Mouse (Mus musculus) left cerebral cortex, postnatal 36 days (tissue): ENCODE data around the gene B4galt1. TPM values are rescaled to one million over a fixed set of nuclear protein-coding genes. Genes with fewer than 3 reads are reported as not detected.

Experiments used
- DNase-seq, 2 experiments: peaks; one replicate each; pipeline ENCODE4 v3.0.0; 2021 to 2022; ENCODE audit warnings: low spot score in 2 of 2, mixed read lengths in 1 of 2
- intact Hi-C: fragments of 180-260 bp; cut with DNase I; formaldehyde crosslinking; loops from one replicate; pipeline ENCODE4 v1.15.1; 2025
- total RNA-seq, 2 experiments: library from RNA; stranded (reverse); gene quantifications; 2 replicates each; pipeline ENCODE4 v1.2.3; 2021

B4galt1 gene
- total RNA-seq, 2 experiments from 2014 or later: 4.1 to 5.1 TPM

DNA sequence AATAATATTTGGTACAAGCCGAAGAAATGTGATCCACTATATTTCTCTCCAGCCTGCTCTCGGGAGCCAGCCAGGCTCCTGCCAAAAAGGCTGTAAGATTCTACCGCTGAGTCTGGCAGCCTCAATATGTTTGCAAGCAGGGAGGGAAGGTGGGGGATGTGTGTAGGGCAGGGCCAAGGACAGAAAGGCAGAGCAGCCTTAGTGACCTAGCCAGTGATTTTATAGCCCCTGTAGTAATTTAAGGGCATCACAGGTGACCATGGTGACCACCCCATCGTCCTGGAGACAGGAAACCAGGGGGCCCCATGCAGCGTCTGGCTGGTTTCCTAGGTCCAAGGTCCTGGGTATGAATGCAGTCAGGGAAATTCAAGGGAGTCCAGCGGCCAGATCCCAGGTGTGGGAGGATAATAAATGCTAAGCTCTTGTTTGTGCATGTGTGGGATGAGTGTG lies 20.4 kb upstream of the B4galt1 start:
- intact Hi-C loops: no loop called here
- no peak for DNase-seq

DNA sequence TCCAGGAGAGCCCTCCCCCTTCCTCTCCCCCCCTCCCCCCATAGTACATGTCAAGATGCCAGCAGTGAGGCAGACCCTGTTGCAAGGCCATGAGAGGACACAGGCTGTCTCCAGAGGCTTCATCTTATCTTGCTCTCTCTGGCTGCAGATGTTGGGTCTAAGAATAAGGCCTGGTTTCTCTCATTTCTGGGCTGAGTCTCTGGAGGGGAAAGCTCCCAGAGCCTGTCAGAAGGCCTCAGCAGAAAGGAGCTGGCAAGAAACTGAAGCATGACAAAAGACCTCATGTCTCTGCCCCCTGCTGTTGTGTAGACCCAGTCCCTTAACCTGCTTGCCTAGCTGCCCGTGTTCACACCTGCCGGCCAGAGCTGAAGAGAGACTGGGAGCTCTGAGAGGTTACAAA lies 19.5 kb upstream of the B4galt1 start:
- intact Hi-C loops: no loop called here

DNA sequence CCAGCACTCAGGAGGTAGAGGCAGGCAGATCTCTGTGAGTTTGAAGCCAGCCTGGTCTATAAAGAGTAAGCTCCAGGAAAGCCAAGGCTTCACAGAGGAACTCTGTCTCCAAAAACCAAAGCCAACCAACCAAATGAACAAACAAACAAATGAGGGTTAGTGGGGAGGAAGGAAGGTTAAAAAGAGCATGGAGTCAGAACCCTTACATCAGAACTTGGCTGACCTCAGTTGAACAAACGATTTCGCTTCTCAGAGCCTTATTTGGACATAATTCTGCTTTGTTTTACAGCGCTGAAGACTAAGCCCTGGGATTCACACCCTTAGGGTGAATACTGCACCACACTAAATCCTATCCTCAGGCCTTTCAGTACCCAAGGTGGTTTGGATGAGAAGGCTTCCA lies 18.3 kb upstream of the B4galt1 start:
- intact Hi-C loops: no loop called here
- DNase-seq: no peak

More for the DNA sequence above, 19.5 kb upstream of the B4galt1 start:
- no peak for DNase-seq

DNA sequence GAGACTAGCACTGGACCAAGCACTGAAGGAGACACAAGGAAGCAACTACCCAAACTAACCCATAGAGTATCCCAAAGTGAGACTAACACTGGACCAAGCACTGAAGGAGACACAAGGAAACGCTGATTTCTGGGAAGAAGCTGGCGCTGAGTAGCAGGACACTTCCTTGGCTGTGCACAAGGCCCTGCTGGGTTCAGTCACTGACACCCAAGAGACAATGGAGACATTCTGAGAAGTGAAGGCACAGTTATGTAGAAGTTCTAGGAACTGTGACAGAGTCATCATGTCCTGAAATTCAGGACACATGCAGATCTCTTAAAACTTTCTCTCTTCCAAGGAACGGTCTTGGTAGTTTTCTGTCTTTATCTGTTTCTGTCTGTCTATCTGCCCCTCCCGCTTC lies 16.4 kb upstream of the B4galt1 start:
- no peak for DNase-seq
- intact Hi-C loops: no loop called here

DNA sequence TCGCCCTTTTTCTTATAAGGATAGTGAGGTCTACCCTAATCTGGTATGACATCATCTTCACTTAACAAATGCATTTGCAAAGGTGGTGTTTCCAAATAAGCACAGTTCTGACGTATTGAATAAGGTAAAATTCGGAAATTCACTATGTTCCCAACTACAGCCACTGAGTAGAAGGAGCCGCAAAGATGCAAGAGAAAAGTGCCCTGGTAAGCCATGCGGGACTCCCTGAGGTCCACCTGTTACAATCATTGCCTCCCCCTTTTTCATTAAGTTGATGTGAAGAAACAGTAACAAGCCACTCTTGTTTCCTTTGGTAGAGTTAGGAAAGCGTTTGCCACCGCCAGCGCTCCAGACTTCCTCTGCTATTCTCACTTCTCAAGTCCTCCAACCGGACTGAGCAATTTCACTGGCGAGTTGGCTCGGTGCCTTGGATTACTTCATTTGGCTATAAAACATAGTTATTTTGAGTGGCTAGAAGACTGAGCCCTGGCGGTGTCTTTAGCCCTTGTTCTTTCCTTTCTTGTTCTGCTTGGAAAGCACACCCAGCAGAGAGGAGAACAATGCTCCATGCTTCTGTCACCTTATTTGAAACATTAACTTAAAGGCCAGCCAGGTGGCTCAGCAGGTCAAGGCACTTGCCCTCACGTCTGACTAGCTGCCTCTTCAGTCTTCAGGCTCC lies 14.9 kb upstream of the B4galt1 start:
- intact Hi-C loops: no loop called here

DNA sequence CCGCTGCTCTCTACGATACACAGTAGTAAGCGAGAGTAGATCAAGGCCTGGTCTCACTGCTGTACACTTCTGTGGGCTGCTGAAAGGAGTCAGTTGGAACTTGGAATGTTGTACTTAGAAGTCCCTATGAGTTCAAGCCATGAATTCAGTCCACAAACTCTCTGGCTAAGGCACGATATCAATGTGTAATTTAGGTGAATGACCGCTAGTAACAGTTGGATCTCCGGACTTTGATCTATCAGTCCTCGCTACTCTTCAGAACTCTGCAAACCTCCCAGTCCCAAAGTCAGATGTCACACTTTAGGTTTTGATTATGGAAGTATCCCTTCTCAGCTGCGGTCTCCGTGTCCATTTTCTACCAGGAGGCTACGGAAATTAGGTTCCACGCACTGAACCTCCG lies 10.6 kb upstream of the B4galt1 start:
- intact Hi-C loops: no loop called here
- no peak for DNase-seq

More for the DNA sequence above, 14.9 kb upstream of the B4galt1 start:
- peak; percentile 43 to 51 for DNase-seq

DNA sequence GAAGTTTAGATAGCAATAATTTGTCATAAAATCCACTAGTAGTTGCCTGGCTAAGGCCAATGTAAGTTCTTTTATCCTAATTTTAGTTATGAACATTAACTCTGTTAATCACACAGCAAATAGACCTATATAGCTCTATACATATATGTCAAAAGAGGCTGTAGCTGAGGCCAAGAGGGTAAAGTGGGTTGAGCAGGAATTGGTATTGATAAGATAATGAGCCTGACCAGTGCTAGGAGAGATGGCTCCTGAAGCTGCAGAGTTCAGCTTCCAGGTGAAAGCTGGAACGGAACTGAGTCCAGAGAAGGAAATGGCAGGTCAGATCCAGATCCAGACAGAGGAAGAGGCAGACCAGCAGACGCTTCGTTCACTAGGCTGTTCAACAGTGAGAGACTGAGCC lies 9.5 kb upstream of the B4galt1 start:
- DNase-seq: no peak
- intact Hi-C loops: no loop called here

DNA sequence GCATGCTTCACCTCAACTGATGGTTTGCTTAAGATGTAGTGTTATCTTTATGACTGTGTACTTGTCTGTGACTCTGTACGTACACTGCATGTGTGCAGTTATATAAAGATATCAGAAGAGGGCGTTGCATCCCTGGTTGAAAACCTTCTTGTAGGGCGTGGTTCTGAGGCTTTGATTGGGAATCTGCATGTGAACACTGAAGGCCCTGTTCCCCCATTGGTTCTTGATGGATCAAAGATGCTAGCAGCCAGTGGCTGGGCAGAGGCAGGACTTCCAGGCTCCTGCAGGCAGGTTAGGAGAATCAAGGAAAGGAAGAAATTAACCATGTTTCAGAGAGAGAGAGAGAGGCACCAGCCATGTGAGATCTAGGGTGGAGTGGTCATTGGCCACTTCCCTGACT lies 7.3 kb upstream of the B4galt1 start:
- intact Hi-C loops: no loop called here
- no peak for DNase-seq

DNA sequence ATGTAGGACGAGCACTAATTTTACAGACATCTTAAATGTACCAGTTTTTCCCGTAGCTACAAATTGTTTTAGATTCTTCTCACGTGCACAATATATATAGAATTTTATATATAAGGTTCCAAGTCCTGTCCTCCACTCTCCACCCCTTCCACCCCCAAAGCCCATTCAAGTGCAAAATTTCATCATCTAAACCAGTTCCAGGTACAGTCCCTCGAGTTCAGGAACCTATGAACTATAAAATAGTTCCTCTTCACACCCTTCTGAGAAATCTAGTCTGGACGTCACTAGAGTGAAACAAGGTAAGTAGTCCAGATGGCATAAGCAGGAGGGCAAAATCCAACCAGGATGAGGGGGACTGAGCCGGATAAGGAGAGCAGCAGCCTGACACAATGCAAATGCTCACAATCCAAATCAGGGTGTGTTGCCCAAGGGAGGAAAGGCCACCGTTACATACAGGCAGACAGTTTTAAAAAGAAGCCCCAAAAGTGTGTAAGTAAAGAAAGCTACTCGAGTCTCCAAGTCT lies 4.1 kb upstream of the B4galt1 start:
- intact Hi-C loops: no loop called here
- no peak for DNase-seq

DNA sequence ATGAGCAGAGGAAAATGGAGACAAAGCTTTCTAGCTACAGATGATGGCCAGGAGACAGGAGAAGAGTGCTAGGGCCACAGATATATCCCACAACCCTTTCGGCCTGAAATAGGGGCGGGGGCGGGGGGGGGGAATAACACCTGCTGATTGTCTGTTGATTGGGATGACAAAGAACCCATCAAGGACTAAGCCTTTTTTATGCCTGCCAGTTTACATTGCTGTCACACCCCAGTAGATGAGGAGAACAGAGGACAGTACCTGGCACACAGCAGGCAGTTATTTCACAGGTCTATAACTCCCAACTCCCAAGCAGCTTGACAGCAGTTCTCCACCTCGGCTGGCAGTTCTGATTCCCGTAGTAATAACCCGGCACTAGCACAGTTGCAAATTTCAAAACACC lies 2.8 kb upstream of the B4galt1 start:
- intact Hi-C loops: no loop called here

DNA sequence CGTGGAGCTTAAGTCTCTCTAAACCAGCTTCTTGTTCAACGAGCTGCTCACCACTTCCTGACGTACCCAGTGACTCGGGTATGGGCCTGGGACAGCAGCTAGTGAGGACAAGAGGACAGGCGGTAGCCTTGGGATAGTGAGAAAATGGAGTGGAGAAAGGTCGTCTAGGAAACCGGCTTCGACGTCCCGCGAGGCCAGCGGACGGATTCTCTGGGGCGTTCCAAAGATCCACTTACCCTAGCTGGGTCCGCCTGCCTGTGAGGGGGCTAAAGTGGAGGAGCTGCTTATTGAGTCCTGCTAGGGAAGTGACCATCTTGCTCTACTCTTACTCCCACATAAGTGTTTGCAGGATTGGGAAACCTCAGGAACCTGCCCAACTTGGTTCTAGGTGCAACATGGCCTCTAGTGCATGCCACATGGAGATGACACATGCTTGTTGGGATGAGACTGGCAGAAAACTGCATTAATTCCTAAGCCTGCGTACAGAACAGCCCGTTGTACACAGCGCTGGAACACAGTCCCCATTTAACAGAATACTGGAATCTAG lies 655 bp upstream of the B4galt1 start:
- intact Hi-C loops: no loop called here

More for the DNA sequence above, 2.8 kb upstream of the B4galt1 start:
- DNase-seq: no peak

DNA sequence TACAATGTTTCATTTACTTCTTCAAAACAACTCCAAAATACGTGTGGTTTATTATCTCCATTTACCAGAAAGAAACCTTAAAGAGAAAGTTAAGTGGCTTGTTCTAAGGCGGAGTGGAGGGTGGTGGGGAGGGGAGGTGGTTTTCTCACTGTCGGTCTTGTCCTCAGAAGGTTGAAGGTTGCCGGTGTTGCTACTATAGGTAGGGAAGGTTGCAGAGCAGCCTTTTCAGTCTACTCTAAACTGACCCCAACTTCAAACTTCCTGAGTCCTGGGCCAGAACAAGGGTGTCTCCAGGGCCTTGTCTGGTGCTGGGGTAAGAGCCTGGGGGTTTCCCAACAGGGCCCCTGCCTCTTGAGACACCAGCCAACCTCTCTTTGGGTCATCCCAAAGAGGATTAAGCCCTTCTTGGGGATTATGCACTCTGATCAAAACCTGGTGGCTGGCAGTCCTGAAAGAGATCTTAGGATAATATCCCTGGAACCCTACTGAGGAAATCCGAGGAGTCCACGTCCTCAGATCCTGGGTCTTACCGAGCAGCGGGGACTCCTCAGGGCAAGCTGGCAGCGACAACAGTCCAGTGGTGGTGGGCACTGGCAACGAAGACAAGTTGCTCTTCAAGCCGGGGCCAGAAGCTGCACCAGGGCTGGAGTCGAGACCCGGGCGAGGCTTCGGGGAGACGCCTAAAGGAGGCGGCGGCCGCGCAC lies 792 bp downstream of the B4galt1 start:
- DNase-seq: no peak
- intact Hi-C loops: no loop called here

More for the DNA sequence above, 655 bp upstream of the B4galt1 start:
- no peak for DNase-seq

DNA sequence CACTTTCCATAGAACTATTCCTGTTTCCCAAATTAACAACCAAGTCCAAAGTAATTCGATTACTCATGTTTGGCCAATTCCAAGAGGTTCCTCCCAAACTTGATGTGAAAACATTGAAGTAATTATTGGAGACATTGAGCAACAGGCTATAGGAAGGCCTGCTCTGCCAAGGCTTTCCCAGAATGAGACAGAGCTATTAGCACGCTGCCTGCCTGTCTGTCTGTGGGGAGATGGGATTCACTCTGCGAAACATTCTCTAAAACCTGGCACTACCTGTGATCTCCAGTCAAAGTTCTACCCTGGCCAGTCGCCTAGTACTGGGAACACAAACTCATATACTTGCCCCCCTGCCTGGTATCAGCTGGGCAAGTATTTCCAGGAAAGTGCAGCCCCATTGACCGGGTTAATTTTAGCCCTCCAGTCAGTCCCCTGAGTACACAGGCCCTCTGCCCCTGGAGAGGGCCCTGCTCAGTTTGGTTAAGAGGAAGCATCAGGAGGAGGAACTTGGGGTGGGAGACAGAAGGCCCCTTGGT lies 1.5 kb downstream of the B4galt1 start:
- intact Hi-C loops: no loop called here
- DNase-seq: no peak

DNA sequence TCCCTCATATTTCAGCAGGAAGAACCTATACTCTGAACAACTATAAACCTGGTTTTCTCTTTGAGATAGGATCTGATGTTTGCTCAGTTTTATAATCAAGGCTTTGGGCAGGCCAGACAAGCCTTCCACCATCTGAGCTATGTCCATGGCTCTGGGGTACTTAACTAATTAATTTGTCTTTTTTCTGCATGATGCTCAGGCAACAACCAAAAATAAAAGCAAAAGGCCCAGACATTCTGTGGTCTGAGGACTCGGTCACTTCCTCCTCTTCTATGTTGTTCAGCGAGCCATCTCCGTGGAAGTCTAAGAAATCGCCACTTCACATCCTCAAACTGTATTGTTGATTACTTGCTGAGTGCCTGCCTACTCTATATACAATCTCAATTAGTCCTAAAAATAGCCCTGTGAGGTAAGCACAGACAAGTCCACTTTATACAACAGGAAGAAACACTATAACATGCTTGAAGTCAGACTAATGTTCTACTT lies 2.0 kb downstream of the B4galt1 start:
- no peak for DNase-seq
- intact Hi-C loops: no loop called here

DNA sequence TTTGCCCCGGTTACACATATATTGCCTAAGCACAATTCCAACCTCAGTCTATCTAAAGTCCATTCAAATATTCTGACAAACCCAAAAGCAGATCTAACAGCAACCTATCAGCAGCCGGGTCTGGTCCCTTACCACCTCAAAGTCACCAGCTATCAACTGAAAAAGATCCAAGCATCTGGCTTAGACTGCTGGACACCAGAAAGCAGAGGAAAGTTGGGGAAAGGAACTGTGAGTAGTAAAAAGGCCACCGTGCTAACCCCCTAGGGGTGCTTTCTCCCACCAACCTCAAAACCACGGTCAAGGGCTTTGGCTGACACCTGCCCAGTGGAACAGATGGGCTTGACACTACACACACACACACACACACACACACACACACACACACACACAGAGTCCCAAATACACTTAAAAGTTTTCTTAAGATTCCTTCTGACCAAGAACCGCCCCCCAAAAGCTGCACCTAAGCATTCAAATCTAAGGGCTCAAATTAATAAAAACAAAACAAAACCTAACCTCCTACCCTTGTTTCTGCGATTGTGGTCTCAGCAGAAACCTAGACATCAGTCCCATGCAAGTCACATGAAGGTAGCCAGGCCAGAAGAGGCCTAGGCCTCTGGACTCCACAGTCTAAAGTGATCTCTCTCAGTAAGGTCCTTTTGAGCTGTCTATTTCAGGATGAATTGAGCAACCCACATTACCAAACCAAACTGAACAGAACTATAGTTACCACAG lies 2.6 kb downstream of the B4galt1 start:
- no peak for DNase-seq
- intact Hi-C loops: no loop called here

DNA sequence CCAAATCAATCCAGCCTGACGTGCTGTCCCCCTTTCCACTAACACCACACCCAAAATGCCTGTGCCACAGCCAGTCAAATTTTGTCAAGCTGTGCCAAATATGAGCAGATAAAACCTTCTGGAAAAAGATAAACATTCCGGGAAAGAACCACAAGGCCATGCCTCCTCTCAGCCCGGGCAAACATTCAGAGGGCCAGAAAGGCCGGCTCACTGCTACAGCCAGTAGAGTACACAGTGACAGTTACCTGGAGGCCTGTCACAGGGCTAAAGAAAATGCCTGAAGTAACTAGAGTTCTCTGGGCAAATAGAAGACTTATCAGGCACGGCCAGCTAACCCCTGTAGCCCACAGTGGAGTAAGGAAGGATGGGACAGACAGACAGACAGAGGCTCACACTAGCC lies 3.2 kb downstream of the B4galt1 start:
- DNase-seq: no peak
- intact Hi-C loops: no loop called here

DNA sequence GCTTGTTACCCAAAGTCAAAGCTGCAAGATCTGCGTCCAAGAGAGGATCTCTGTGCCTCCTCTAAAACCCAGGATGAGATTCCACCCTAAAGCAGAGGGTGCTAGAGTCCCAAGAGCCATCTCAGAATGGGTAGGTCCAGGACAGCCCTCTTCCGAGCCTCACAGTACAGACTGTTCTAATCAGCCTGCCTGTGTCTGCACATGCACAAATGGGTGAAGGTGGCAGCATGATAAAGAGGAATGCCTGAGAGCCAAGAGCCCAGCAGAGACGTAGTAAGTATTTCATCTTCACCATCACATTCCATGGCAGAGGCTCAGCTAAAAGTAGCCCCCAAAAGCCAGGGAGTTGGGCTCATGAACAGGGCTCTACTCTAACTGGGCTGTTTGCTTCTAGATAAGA lies 4.3 kb downstream of the B4galt1 start:
- no peak for DNase-seq
- intact Hi-C loops: no loop called here

DNA sequence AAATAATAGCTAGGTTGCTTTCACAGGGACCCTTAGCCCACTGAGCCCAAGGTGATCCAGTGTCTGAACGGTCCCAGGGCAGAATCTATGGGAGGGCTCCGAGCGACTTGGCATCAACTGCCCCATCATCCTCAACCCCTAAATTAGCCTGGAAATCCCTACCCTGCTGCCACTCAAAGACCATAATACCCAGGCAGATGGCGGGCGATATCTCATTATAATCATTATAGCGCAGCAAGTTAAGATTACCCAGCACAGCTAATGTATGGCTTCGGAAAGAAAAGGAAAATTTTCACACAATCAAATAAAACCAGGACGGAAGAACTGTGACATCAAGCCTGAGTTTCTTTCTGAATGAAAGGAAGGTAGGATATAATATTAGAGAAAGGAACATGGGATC lies 5.6 kb downstream of the B4galt1 start:
- intact Hi-C loops: no loop called here
- no peak for DNase-seq

DNA sequence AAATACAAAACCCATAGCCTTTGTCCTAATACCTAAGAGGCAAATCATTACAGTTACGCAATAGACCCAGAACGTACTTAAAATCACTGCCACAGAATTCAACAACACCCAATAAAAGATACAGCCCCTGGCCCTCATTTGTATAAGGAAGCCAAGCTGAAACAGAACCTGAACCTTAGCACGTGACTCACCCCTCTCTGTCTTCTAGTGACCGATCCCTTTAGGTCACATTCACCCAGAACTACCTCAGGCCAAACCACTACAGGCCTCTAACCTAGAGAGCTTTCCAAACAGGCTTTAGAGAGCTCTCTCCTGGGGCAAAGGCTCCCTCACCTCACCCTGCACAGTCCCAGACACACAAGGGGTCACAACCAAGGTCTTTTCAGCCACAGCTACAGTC lies 6.6 kb downstream of the B4galt1 start:
- no peak for DNase-seq
- intact Hi-C loops: no loop called here
